Mouse (Mus musculus): ENCODE measurements around the gene Gm49394.

GRCm38 (mm10) chr7:142646676-142647075 lies 23.1 kb downstream of the Gm49394 start:
- TF ChIP-seq CTCF (IDR thresholded peaks at IDR 0.05; ENCODE audit: borderline replicate concordance, extremely low read depth, insufficient read depth, insufficient read length) (no peak), POLR2A (IDR thresholded peaks at IDR 0.05; ENCODE audit: borderline replicate concordance, extremely low read depth, insufficient read depth, insufficient read length, poor library complexity, severe bottlenecking) (no peak)

Data from brain, embryonic 14.5 days (tissue).